Mouse (Mus musculus) cerebellum, adult 2 months (tissue): Measurements from ENCODE around the gene Cdh16.

Experiments
- CTCF ChIP-seq: fragments of 200-500 bp; IDR thresholded peaks from 2 replicates; pipeline ENCODE4 v1.5.1; 2011; ENCODE audit warnings: low read depth, mild to moderate bottlenecking, control low read depth, low read length, moderate library complexity, borderline replicate concordance; ENCODE audit not compliant: insufficient read depth
- POLR2A ChIP-seq: fragments of 200-500 bp; IDR thresholded peaks from 2 replicates; pipeline ENCODE4 v1.6.1; 2011; ENCODE audit warnings: low read length, control low read depth, borderline replicate concordance; ENCODE audit not compliant: insufficient read depth

DNA sequence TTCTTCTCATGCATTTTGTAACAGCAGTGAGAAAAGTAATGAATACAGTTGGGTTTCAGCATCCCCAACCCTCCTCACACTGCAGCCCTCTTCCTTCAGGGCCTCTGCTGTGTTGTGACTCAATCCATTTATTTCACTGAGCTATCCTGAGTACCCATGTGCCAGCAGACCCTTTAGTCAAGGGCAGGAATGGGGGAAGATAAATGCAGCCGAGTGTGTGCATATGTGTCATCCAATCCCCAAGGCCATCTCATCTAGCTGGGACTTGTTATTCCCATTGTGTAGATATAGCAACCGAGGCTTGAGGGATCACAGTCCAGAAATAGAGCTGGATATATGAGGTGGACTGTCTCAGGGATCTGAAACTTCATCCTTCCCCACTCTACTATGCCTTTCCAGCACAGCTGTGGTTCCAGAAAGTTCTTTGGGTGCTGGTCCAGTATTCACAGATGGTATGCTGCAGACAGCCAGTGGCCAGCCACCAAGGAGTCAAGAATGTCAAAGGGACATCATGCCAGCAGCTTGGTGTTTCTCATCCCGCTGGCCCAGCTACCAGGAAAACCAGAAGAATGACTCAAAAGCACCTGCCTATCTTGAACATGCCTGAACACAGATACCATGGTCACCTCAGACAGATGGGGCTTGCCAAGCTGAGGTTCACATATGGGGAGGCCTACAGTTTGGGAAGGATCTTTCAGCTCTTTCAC is 11.0 kb upstream of the Cdh16 start:
- no peak for TF ChIP-seq CTCF
- TF ChIP-seq POLR2A = no peak
